Mouse (Mus musculus) bone marrow, adult 2 months (tissue): ENCODE data around the gene Dock6. TPM values are rescaled to one million over a fixed set of nuclear protein-coding genes. Genes with fewer than 3 reads are reported as not detected.
A peak's percentile ranks its signal among the peaks of the same experiment; 100 is the strongest.
"Not testable (repeated sequence)": the region's sequence is repeated elsewhere in the genome, so short reads cannot be mapped to it uniquely, and the experiment has no call there.

Experiments
- H3K27ac ChIP-seq: fragments of 200-500 bp; 2 replicates; pipeline ENCODE4 v1.5.1; 2012; ENCODE audit warnings: low read depth, mild to moderate bottlenecking, control low read depth, inconsistent platforms, low read length; ENCODE audit not compliant: control insufficient read depth, poor library complexity, insufficient read depth
- H3K4me1 ChIP-seq: fragments of 200-500 bp; 2 replicates; pipeline ENCODE4 v1.6.1; 2011; ENCODE audit warnings: low read length; ENCODE audit not compliant: control insufficient read depth, insufficient read depth
- H3K4me3 ChIP-seq: fragments of 200-500 bp; replicated peaks from 2 replicates; pipeline ENCODE3; 2011; ENCODE audit warnings: mild to moderate bottlenecking, low read depth, low read length, control low read depth; ENCODE audit not compliant: control insufficient read depth
- CTCF ChIP-seq: fragments of 200-500 bp; IDR thresholded peaks from 2 replicates; pipeline ENCODE4 v1.5.1; 2011; ENCODE audit warnings: low read length, control low read depth; ENCODE audit not compliant: control insufficient read depth, insufficient read depth
- POLR2A ChIP-seq: fragments of 200-500 bp; IDR thresholded peaks from 2 replicates; pipeline ENCODE4 v1.6.1; 2011; ENCODE audit warnings: low read depth, mild to moderate bottlenecking, control low read depth, low read length, borderline replicate concordance; ENCODE audit not compliant: control insufficient read depth
- WGBS: fragments of 180-500 bp; shearing (Covaris S2); methylation state at CpG from one replicate; pipeline ENCODE4 v1.1.7; 2018; 5-methylcytosine and 5-hydroxymethylcytosine counted together
- polyA plus RNA-seq: library from polyadenylated mRNA; stranded (reverse); fragments of >200 nt; gene quantifications from 2 replicates; pipeline ENCODE4 v1.2.4, GENCODE M21; 2011; ENCODE audit warnings: low replicate concordance; ENCODE audit not compliant: missing spikeins, insufficient read depth, insufficient read length

Dock6 gene
- polyA plus RNA-seq, 1 experiment, result 7.2 TPM

DNA sequence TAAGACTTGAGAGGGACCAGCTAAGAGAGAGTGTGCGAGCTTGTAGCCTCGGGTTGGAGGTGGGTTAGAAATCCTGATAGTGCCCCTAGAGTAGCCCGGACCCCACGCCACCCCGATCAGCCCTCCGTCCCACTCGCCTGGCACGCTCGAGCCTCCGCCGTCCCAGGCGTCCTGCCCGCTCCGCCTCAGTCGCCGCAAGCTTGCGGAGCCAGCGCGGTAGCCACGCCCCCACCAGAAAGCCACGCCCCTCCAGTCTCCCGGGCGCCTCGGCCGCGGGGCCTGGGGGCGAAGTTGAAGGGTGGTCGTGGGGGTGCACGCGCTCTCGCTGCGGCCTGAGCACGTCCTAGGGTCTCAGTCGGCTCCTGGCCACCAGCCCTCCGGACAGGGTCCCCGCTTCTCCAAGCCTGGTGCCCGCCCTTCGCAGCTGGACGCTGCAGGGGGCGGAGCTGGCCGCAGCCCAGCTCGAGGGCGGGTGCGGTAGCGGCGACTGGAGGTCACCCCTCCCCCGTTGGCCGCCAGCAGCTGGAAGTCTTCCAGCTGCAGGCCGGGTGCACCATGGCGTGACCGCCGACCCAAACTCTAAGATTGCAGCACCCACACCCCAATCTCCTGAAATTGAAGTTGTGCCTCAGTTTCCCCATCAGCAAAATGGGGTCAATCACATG is 54.0 kb downstream of the Dock6 start, which contains the start of gene Kank2:
Gene Kank2 (minus strand): TSS at position 400 of the 665 bp plus-strand sequence.
- no peak within 1 kb of the TSS; the same call in 1 of the 2 replicates for H3K27ac ChIP-seq
- TF ChIP-seq POLR2A (no peak), CTCF (no peak)
- H3K4me1 ChIP-seq, result peaks cover 2% of the 10 kb centered on the region
- WGBS, result under 1% methylated on average over 52 of the region's 52 CpGs
- peak within 1 kb of the TSS; percentile 73 for H3K4me3 ChIP-seq

DNA sequence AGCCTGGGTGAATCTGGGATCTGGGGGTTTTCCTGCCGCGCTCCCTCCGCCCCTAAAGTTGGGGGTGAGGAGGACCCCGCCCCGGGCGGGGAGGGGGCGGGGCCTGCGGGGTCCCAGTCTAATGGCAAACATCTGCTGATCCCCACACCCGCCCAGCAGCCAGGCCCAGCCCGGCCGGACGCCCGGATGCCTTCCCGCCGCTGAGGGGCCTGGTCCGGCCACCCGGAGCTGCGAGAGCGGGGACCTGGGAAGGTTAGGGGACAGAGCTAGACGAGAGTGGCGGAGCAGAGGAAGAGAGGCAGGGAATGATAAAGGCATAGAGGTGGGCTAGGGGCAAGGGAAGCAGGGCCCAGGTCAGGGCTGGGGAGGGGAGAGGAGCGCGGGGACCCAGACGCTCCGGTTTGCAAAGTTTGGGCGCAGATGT is 54.5 kb downstream of the Dock6 start:
- TF ChIP-seq POLR2A (no peak), CTCF (no peak)
- 1% methylated on average over 23 of the region's 26 CpGs for WGBS
- Histone ChIP-seq H3K4me1 (peaks cover 2% of the 10 kb centered on the region), H3K27ac (no peak overlapping the region), H3K4me3 (peak overlapping the region; percentile 73)

DNA sequence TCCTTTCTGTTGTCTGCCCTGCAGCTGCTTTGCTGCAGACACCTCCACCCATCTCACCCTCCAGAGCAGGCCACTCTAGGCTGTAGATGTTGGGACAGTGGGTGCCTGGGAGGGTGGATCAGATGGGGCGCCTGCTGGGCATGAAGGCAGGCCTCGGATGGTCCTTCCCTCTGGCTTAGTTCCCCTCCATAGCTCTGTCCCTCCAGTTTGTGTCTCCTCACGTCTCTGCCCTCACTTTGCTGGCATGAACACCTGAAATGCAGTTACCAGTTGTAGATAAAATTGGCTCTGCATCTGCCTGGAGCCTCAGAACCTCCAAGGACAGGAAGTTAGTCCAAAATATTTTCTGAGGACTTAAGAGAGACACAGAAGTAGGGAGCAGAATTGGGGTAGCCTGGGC is 55.5 kb downstream of the Dock6 start:
- H3K4me1 ChIP-seq, result peaks cover 2% of the 10 kb centered on the region
- H3K27ac ChIP-seq, result no peak overlapping the region
- H3K4me3 ChIP-seq, result no peak overlapping the region
- 51% methylated on average over 3 of the region's 3 CpGs for WGBS
- TF ChIP-seq CTCF (no peak), POLR2A (no peak)

DNA sequence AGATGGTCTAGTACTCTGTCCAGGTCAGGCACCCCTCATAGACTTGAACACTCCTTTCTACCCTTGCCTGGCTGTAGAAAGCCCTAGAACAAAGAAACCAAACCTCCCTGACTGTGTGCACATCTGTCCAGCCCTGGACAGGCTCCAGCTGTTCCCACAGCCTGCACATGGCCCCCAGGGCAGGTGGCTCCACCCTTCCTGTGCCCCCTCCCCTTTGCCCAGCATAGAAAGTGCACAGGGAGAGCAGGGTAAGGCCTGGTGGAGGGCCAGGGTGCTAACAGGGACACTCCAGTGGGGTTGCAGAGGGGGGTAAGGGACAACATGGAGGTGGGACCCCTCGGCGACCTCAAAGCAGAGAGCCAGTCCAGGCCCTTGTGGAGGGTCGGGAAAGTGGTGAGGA is 56.2 kb downstream of the Dock6 start:
- Histone ChIP-seq H3K4me1 (peaks cover 2% of the 10 kb centered on the region), H3K27ac (no peak overlapping the region; the same call in 1 of the 2 replicates), H3K4me3 (no peak overlapping the region)
- WGBS, result 27% methylated on average over 3 of the region's 3 CpGs
- TF ChIP-seq POLR2A (no peak), CTCF (no peak)

DNA sequence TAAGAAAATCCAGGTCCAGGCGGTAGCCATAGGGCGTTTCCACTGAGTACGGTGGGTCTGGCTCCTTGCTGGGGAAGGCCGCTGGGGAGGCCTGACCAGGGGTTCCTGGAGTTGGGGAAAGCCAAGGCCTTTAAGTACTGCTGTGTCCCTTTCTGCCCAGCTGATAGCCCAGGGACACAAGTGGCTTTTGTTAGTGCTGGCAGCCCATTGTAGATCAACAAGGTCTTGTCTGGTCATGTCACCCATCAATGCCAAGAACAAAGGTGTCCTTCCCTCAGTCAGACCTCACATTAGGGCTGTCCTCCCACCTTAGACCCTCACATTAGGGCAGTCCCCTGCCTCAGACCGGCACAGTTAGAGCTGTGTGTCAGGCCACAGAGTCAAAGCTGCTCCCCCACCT is 56.9 kb downstream of the Dock6 start:
- WGBS, result 93% methylated on average over 5 of the region's 5 CpGs
- TF ChIP-seq POLR2A (no peak), CTCF (no peak)
- no peak overlapping the region for H3K4me3 ChIP-seq
- H3K27ac ChIP-seq, result no peak overlapping the region
- peaks cover 2% of the 10 kb centered on the region for H3K4me1 ChIP-seq

DNA sequence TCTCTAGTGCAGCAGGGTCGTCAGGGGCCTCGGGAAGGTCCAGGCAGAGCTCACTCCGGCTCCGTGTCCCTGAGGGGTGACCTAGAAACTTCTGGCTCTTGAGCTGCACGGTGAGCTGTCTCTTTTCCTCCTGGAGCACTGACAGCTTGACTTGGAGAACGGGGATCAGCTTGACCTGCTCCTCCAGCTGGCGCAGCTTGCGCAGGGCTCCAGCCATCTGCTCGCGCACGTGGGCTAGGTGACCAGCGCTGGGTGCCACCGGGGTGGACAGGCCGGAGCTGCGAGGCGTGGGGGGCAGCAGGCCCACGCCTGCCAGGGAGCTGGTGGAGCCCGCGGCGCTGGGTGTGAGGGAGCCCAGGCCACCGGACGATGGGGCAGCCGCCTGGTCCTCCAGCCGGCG is 57.5 kb downstream of the Dock6 start:
- Histone ChIP-seq H3K4me3 (no peak overlapping the region), H3K27ac (no peak overlapping the region), H3K4me1 (peaks cover 2% of the 10 kb centered on the region)
- WGBS, result 91% methylated on average over 25 of the region's 25 CpGs
- no peak for TF ChIP-seq POLR2A
- TF ChIP-seq CTCF, result no peak

DNA sequence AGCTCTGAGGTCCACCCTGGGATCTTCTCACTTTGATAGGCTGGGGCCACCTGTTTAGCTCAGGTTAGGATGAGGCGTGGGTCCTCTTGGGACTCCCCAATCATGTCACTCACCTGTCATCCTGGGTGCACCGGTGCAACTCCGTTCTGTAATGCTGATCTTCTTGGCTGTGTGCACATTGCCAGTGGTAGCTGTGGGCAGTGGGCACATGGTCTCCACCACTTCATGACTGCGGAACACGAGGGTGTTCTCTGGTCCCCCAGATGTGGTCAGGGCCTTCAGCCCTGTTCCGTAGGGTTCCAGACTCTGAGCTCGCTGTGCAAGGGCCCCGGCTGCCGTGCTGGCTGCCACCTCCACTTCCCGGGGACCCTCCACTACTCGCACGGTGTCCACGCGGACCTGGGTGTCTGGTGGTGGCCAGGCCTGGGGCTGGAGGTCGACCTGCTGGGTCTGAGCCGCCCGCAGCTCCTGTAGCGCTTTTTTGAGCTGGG is 58.0 kb downstream of the Dock6 start:
- Histone ChIP-seq H3K4me3 (no peak overlapping the region), H3K4me1 (peaks cover 2% of the 10 kb centered on the region; the same call in 1 of the 2 replicates), H3K27ac (no peak overlapping the region)
- WGBS, result 93% methylated on average over 18 of the region's 18 CpGs
- TF ChIP-seq POLR2A, result no peak
- TF ChIP-seq CTCF, result no peak

DNA sequence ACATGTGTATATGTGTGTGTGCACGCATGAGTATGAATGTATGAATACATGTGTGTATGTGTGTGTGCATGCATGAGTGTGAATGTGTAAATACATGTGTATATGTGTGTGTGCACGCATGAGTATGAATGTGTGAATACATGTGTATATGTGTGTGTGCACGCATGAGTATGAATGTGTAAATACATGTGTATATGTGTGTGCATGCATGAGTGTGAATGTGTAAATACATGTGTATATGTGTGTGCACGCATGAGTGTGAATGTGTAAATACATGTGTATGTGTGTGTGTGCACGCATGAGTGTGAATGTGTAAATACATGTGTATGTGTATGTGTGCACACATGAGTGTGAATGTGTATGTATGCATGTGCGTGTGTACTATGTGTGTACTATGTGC is 58.9 kb downstream of the Dock6 start:
- 89% methylated on average over 6 of the region's 6 CpGs for WGBS
- H3K4me1 ChIP-seq, result not testable (repeated sequence)

DNA sequence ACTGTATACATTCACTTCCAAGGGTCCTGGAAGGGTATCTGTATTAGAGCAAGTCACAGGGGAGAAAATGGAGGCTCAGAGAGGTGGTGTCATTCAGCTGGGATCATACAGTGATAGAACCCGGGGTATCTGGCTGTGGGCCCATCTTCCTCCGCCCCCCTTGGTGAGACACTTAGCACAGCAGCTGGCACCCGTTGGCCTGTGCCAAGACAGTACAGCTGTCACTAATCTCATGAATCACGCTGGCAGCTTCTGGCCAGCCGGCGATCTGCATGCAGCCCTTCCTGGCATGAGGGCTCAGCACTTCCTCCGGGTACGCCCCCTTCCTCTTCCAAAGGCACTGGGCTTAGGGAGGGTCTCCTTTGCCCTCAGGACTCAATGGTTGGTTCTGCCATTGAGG is 59.8 kb downstream of the Dock6 start:
- Histone ChIP-seq H3K4me3 (no peak overlapping the region), H3K4me1 (peaks cover 2% of the 10 kb centered on the region; the same call in 1 of the 2 replicates), H3K27ac (no peak overlapping the region)
- TF ChIP-seq POLR2A, result no peak
- TF ChIP-seq CTCF, result no peak
- WGBS, result 5% methylated on average over 8 of the region's 8 CpGs

More for the DNA sequence above, 58.9 kb downstream of the Dock6 start:
- H3K27ac ChIP-seq, H3K4me3 ChIP-seq: not testable (repeated sequence)
